Comparison of ENCODE assay signal across 16 mouse cellular contexts in genomic region chr3:79821131-79821530, GRCm38 (mm10). TPM values are rescaled to one million over a fixed set of nuclear protein-coding genes. Genes with fewer than 3 reads are reported as not detected.
DNase-seq lines count a peak whose midpoint lies in the region; ATAC-seq and TF ChIP-seq lines count a peak whose summit lies in the region.
"Had no signal": no experiment of that assay in that cellular context is flagged by ENCODE, and none has a peak within 500 bp of the region (broad histone marks: within the 10 kb centered on the region; RNA-seq: fewer than 3 reads in every experiment).

No protein-coding gene starts in this region.

- ATAC-seq in heart, embryonic 11.5 days (replicated peaks; ENCODE audit: insufficient number of reproducible peaks, low FRiP score, low TSS enrichment), result no peak
- no peak for ATAC-seq in forebrain, embryonic 12.5 days (ENCODE audit: low FRiP score)
- no peak for ATAC-seq in forebrain, embryonic 13.5 days

- no peaks in the 10 kb centered on the region for H3K4me1 ChIP-seq in heart, embryonic 11.5 days (ENCODE audit: control insufficient read depth, insufficient read depth, low read length)
- no peaks in the 10 kb centered on the region for H3K4me1 ChIP-seq in forebrain, embryonic 12.5 days
- H3K4me1 ChIP-seq in forebrain, embryonic 13.5 days, result no peaks in the 10 kb centered on the region
- H3K4me1 ChIP-seq: liver, embryonic 13.5 days; midbrain, embryonic 12.5 days had no signal

- TF ChIP-seq CTCF in layer of hippocampus, adult 2 months (conservative IDR thresholded peaks at IDR 0.05), result no peak

- no peak overlapping the region for H3K4me2 ChIP-seq in heart, embryonic 11.5 days
- no peak overlapping the region for H3K4me2 ChIP-seq in forebrain, embryonic 12.5 days
- H3K4me2 ChIP-seq in forebrain, embryonic 13.5 days, result no peak overlapping the region
- H3K4me2 ChIP-seq: heart, embryonic 13.5 days; hindbrain, embryonic 14.5 days; liver, embryonic 13.5 days; midbrain, embryonic 12.5 days had no signal

- H3K9ac ChIP-seq in heart, embryonic 11.5 days (ENCODE audit: low read depth, low read length), result no peak overlapping the region
- H3K9ac ChIP-seq in forebrain, embryonic 12.5 days, result no peak overlapping the region
- H3K9ac ChIP-seq in forebrain, embryonic 13.5 days, result no peak overlapping the region
- H3K9ac ChIP-seq: heart, embryonic 13.5 days; hindbrain, embryonic 14.5 days; liver, embryonic 13.5 days; midbrain, embryonic 12.5 days had no signal

- 74% methylated on average over 16 of the region's 16 CpGs for WGBS in heart, embryonic 11.5 days (ENCODE audit: insufficient replicate concordance)
- 89% methylated on average over 16 of the region's 16 CpGs for WGBS in forebrain, embryonic 12.5 days
- 91% methylated on average over 16 of the region's 16 CpGs for WGBS in forebrain, embryonic 13.5 days

- no peak overlapping the region for H3K4me3 ChIP-seq in heart, embryonic 11.5 days (ENCODE audit: low read depth, low read length)
- no peak overlapping the region for H3K4me3 ChIP-seq in layer of hippocampus, adult 2 months
- H3K4me3 ChIP-seq in forebrain, embryonic 12.5 days (replicated peaks), result no peak overlapping the region
- H3K4me3 ChIP-seq in forebrain, embryonic 13.5 days, result no peak overlapping the region
- H3K4me3 ChIP-seq: heart, embryonic 13.5 days; liver, embryonic 13.5 days; midbrain, embryonic 12.5 days had no signal

- no peaks in the 10 kb centered on the region for H3K9me3 ChIP-seq in heart, embryonic 11.5 days (replicated peaks; ENCODE audit: control insufficient read depth, low read length)
- H3K9me3 ChIP-seq in forebrain, embryonic 12.5 days, result no peaks in the 10 kb centered on the region
- no peaks in the 10 kb centered on the region for H3K9me3 ChIP-seq in forebrain, embryonic 13.5 days (replicated peaks)
- H3K9me3 ChIP-seq: heart, embryonic 13.5 days; liver, embryonic 13.5 days; midbrain, embryonic 12.5 days had no signal

- H3K36me3 ChIP-seq in heart, embryonic 11.5 days (ENCODE audit: control insufficient read depth, insufficient read depth, low read length), result no peaks in the 10 kb centered on the region
- H3K36me3 ChIP-seq in forebrain, embryonic 12.5 days (replicated peaks), result no peaks in the 10 kb centered on the region
- H3K36me3 ChIP-seq in forebrain, embryonic 13.5 days (ENCODE audit: poor library complexity, severe bottlenecking), result 0 out of 2 replicates have a peak, but pooled peaks cover 5% of the 10 kb centered on the region
- H3K36me3 ChIP-seq: midbrain, embryonic 12.5 days had no signal

- DNase-seq in heart, adult 11 months, result peak; percentile 89
- peak; percentile 83 for DNase-seq in cerebellum, adult 11-12 months
- peak; percentile 77 to 83 for DNase-seq in layer of hippocampus, adult 2 months (ENCODE audit: low spot score in 2 of 2)
- peak; percentile 40 to 59 for DNase-seq in right cerebral cortex, postnatal 10 days (ENCODE audit: low spot score in 2 of 2)
- no peak for DNase-seq in adrenal gland, adult (ENCODE audit: inconsistent age in 2 of 2, low spot score in 1 of 2)
- DNase-seq: B cell, adult 2 months; gastrocnemius, postnatal 14 days; kidney, adult 2 months; liver, embryonic 13.5 days; lung, postnatal 14 days had no signal

- no peak overlapping the region for H3K27ac ChIP-seq in heart, embryonic 11.5 days (ENCODE audit: low read depth, low read length)
- peak overlapping the region; percentile 89 for H3K27ac ChIP-seq in layer of hippocampus, adult 2 months
- no peak overlapping the region for H3K27ac ChIP-seq in forebrain, embryonic 12.5 days
- H3K27ac ChIP-seq in forebrain, embryonic 13.5 days, result no peak overlapping the region
- H3K27ac ChIP-seq: heart, embryonic 13.5 days; hindbrain, embryonic 14.5 days; liver, embryonic 13.5 days; midbrain, embryonic 12.5 days had no signal

- H3K27me3 ChIP-seq in heart, embryonic 11.5 days (ENCODE audit: control insufficient read depth, insufficient read depth, low read length), result no peaks in the 10 kb centered on the region
- no peaks in the 10 kb centered on the region for H3K27me3 ChIP-seq in forebrain, embryonic 12.5 days
- H3K27me3 ChIP-seq in forebrain, embryonic 13.5 days, result no peaks in the 10 kb centered on the region
- H3K27me3 ChIP-seq: heart, embryonic 13.5 days; liver, embryonic 13.5 days; midbrain, embryonic 12.5 days had no signal

RNA-seq across cellular contexts. Expression of gene Tmem144, which starts 31.4 kb away (rescaled TPM):
- polyA plus RNA-seq in heart, embryonic 11.5 days (2014; fragmentation: Nextera tagmentation; extraction: Ambion mirVana), result 11.7 and 12.8 TPM in 2 replicates
- 10 to 100 TPM; 18.3 to 23.4 TPM for total RNA-seq in layer of hippocampus, adult 2 months (2021)
- polyA plus RNA-seq in forebrain, embryonic 12.5 days (2016; fragmentation: Nextera tagmentation; extraction: Ambion mirVana), result 3.7 and 4.3 TPM in 2 replicates
- 3.3 and 4.0 TPM in 2 replicates for polyA plus RNA-seq in forebrain, embryonic 13.5 days (2015; fragmentation: Nextera tagmentation; extraction: Ambion mirVana)

Comparison
In these comparisons a context has a peak if more than half of its experiments do, and no peak if none do; other contexts are left out.
1. DNase-seq: peak in heart, adult 11 months (single experiment), cerebellum, adult 11-12 months (single experiment), layer of hippocampus, adult 2 months (2 of 2) and right cerebral cortex, postnatal 10 days (2 of 2); none in adrenal gland, adult (0 of 2).